Mouse (Mus musculus): ENCODE data around the gene Cd46. TPM values are rescaled to one million over a fixed set of nuclear protein-coding genes. Genes with fewer than 3 reads are reported as not detected.

The Cd46 gene
- total RNA-seq, 2 experiments from 2014 or later, result 3.5 to 6.0 TPM

Small RNA genes lying within 50 kb of the gene (microRNA-seq; reads per million reads assigned to microRNA genes)
- gene Mir29b-2 (108 reads per million, percentile 56 among the genes with 10 or more reads in this experiment), gene Mir29c (1,232 reads per million, percentile 80 among the genes with 10 or more reads in this experiment)

Other genes with a start within 250 kb of the Cd46 start
- gene Cd34, start 153.4 kb downstream of the Cd46 start, total RNA-seq (2021), result 10 to 100 TPM; 52.1 to 77.5 TPM
- gene Cr1l, start 39.3 kb upstream of the Cd46 start, total RNA-seq (2021), result 10 to 100 TPM; 28.6 to 38.7 TPM
- under 1 TPM in 1 of 2 experiments, not detected in 1; 0.79 TPM for gene Cr2, start 84.5 kb upstream of the Cd46 start, total RNA-seq (2021)